Mouse (Mus musculus) spleen, adult 2 months (tissue): ENCODE data around the gene Gm20388.

Experiments
- CTCF ChIP-seq: fragments of 200-500 bp; IDR thresholded peaks from 2 replicates; pipeline ENCODE4 v1.5.1; 2011; ENCODE audit warnings: mild to moderate bottlenecking, inconsistent platforms; ENCODE audit not compliant: insufficient read depth, insufficient read length, insufficient replicate concordance; ENCODE audit errors: extremely low read depth
- POLR2A ChIP-seq: fragments of 200-500 bp; IDR thresholded peaks from 2 replicates; pipeline ENCODE4 v1.6.1; 2011; ENCODE audit warnings: low read depth, low read length, inconsistent platforms

GRCm38 (mm10) chr8:120285878-120286277, 375.2 kb downstream of the Gm20388 start:
- no peak for TF ChIP-seq CTCF
- TF ChIP-seq POLR2A, result no peak
